Mouse (Mus musculus): ENCODE data around the gene Alg9.
"Not testable (repeated sequence)": the region's sequence is repeated elsewhere in the genome, so short reads cannot be mapped to it uniquely, and the experiment has no call there.

The Alg9 gene

GRCm38 (mm10) chr9:50816512-50816911 is 41.7 kb downstream of the Alg9 start:
- DNase-seq (ENCODE audit: low spot score in 2 of 2) = no peak

- DNase-seq (ENCODE audit: low spot score in 2 of 2) = no peak
These were observed 43.2 kb downstream of the Alg9 start for GRCm38 (mm10) chr9:50818050-50818449.

- DNase-seq (ENCODE audit: low spot score in 2 of 2) = peak in 1 of 2 experiments; percentile 62
These were observed 44.9 kb downstream of the Alg9 start for GRCm38 (mm10) chr9:50819716-50820115.

GRCm38 (mm10) chr9:50821651-50822050 is 46.8 kb downstream of the Alg9 start:
- no peak for DNase-seq (ENCODE audit: low spot score in 2 of 2)

GRCm38 (mm10) chr9:50822216-50822615 is 47.4 kb downstream of the Alg9 start:
- DNase-seq (ENCODE audit: low spot score in 2 of 2) = no peak

- DNase-seq (ENCODE audit: low spot score in 2 of 2) = no peak
These were observed 49.1 kb downstream of the Alg9 start for GRCm38 (mm10) chr9:50823779-50824453.

- DNase-seq (ENCODE audit: low spot score in 2 of 2) = no peak
These were observed 56.7 kb downstream of the Alg9 start for GRCm38 (mm10) chr9:50831514-50831913.

- DNase-seq (ENCODE audit: low spot score in 2 of 2) = no peak
These were observed 57.3 kb downstream of the Alg9 start for GRCm38 (mm10) chr9:50832162-50832561.

- DNase-seq (ENCODE audit: low spot score in 2 of 2) = not testable (repeated sequence)
These were observed 57.8 kb downstream of the Alg9 start for GRCm38 (mm10) chr9:50832582-50832981.

GRCm38 (mm10) chr9:50833786-50834185 is 59.0 kb downstream of the Alg9 start:
- no peak for DNase-seq (ENCODE audit: low spot score in 2 of 2)

GRCm38 (mm10) chr9:50835068-50835705 is 60.4 kb downstream of the Alg9 start:
- DNase-seq (ENCODE audit: low spot score in 2 of 2) = no peak

GRCm38 (mm10) chr9:50836097-50836496 is 61.3 kb downstream of the Alg9 start:
- DNase-seq (ENCODE audit: low spot score in 2 of 2) = no peak

- no peak for DNase-seq (ENCODE audit: low spot score in 2 of 2)
These were observed 66.4 kb downstream of the Alg9 start for GRCm38 (mm10) chr9:50841079-50841789.

- DNase-seq (ENCODE audit: low spot score in 2 of 2) = no peak
These were observed 70.3 kb downstream of the Alg9 start, which contains the start of gene Ppp2r1b for GRCm38 (mm10) chr9:50845081-50845480. Ppp2r1b (plus strand) TSS chr9:50845301.

- no peak for DNase-seq (ENCODE audit: low spot score in 2 of 2)
These were observed 70.7 kb downstream of the Alg9 start for GRCm38 (mm10) chr9:50845547-50845946.

- no peak for DNase-seq (ENCODE audit: low spot score in 2 of 2)
These were observed 72.3 kb downstream of the Alg9 start for GRCm38 (mm10) chr9:50847133-50847532.

- DNase-seq (ENCODE audit: low spot score in 2 of 2) = no peak
These were observed 73.0 kb downstream of the Alg9 start for GRCm38 (mm10) chr9:50847606-50848368.

GRCm38 (mm10) chr9:50848821-50849220 is 74.0 kb downstream of the Alg9 start:
- DNase-seq (ENCODE audit: low spot score in 2 of 2) = no peak

- DNase-seq (ENCODE audit: low spot score in 2 of 2) = peak; percentile 92 to 95
These were observed 74.4 kb downstream of the Alg9 start for GRCm38 (mm10) chr9:50849249-50849648.

GRCm38 (mm10) chr9:50849755-50850154 is 74.9 kb downstream of the Alg9 start:
- no peak for DNase-seq (ENCODE audit: low spot score in 2 of 2)

GRCm38 (mm10) chr9:50850271-50850670 is 75.5 kb downstream of the Alg9 start:
- no peak for DNase-seq (ENCODE audit: low spot score in 2 of 2)

GRCm38 (mm10) chr9:50850713-50851112 is 75.9 kb downstream of the Alg9 start:
- DNase-seq (ENCODE audit: low spot score in 2 of 2) = peak; percentile 60 to 68

Measured in right cerebral cortex, postnatal 10 days (tissue).